Mouse (Mus musculus): Measurements from ENCODE around the gene Tmem59l.

- TF ChIP-seq CTCF (IDR thresholded peaks at IDR 0.05; ENCODE audit: low read depth, low read length): no peak
- no peak for TF ChIP-seq POLR2A (IDR thresholded peaks at IDR 0.05; ENCODE audit: borderline replicate concordance, low read depth, low read length)
Measured at GRCm38 (mm10) chr8:70441565-70441964, 45.6 kb downstream of the Tmem59l start.

Data from bone marrow macrophage, adult 2 months (primary cell).